8 mouse cellular contexts compared by ENCODE assay signal in the genomic region with DNA sequence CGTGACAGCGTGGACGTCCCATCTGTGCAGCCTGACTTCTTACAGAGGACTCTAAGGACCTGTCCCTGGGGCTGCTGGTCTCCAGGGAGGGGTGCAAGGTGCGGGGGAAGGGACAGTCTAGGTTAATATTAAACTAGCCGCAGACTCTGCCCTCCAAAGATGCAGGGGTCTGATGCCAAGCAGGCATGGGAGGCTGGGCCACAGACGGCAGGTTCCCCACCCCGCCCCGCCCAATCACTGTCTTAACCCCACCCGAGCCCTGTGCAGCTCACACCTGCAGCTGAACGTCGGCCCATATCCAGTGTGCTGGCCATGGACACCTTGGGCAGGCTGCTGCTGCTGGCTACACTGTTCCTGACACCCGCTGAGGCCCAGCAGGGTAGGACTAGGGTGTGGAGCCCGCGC. TPM values are rescaled to one million over a fixed set of nuclear protein-coding genes. Genes with fewer than 3 reads are reported as not detected.
DNase-seq lines count a peak whose midpoint lies in the region; ATAC-seq lines count a peak whose summit lies in the region.

A gene (plus strand): TSS at position 271 of the 405 bp plus-strand sequence.

- intact Hi-C loops in gastrocnemius, postnatal 36 days (cut with DNase I), result loop anchor here (2.0 kb wide), 1 partner anchor 44 kb away; no protein-coding TSS in a partner anchor

- no peaks in the 10 kb centered on the region for H3K27me3 ChIP-seq in heart, embryonic 13.5 days (replicated peaks)
- no peaks in the 10 kb centered on the region for H3K27me3 ChIP-seq in embryonic facial prominence, embryonic 12.5 days
- peaks cover 11% of the 10 kb centered on the region; the same call in 1 of the 2 replicates for H3K27me3 ChIP-seq in midbrain, embryonic 12.5 days

- peak within 1 kb of the TSS; percentile 71 for H3K4me2 ChIP-seq in heart, embryonic 13.5 days
- H3K4me2 ChIP-seq in embryonic facial prominence, embryonic 12.5 days (replicated peaks), result peak within 1 kb of the TSS; percentile 50
- peak within 1 kb of the TSS; percentile 38 for H3K4me2 ChIP-seq in midbrain, embryonic 12.5 days (replicated peaks)

- peak within 1 kb of the TSS; percentile 45 for H3K4me3 ChIP-seq in heart, embryonic 13.5 days
- H3K4me3 ChIP-seq in embryonic facial prominence, embryonic 12.5 days, result peak within 1 kb of the TSS; percentile 24
- H3K4me3 ChIP-seq in midbrain, embryonic 12.5 days, result peak within 1 kb of the TSS; percentile 19

- ATAC-seq in heart, embryonic 13.5 days (ENCODE audit: extremely low read depth, insufficient number of reproducible peaks, low FRiP score, low TSS enrichment), result no peak
- no peak for ATAC-seq in embryonic facial prominence, embryonic 12.5 days (ENCODE audit: insufficient number of reproducible peaks, insufficient read depth, low FRiP score, low TSS enrichment)
- no peak for ATAC-seq in midbrain, embryonic 12.5 days (ENCODE audit: low FRiP score, low read depth)

- peak within 1 kb of the TSS; percentile 69 for H3K27ac ChIP-seq in heart, embryonic 13.5 days (replicated peaks)
- H3K27ac ChIP-seq in embryonic facial prominence, embryonic 12.5 days, result peak within 1 kb of the TSS; percentile 66
- H3K27ac ChIP-seq in midbrain, embryonic 12.5 days (replicated peaks), result no peak within 1 kb of the TSS

- H3K9ac ChIP-seq in heart, embryonic 13.5 days, result peak within 1 kb of the TSS; percentile 81
- H3K9ac ChIP-seq in embryonic facial prominence, embryonic 12.5 days, result peak within 1 kb of the TSS; percentile 48
- H3K9ac ChIP-seq in midbrain, embryonic 12.5 days (replicated peaks), result peak within 1 kb of the TSS; percentile 46

- no peak for DNase-seq in heart, postnatal 4 days
- peak; percentile 75 for DNase-seq in kidney, adult 18-20 months
- DNase-seq in spleen, postnatal 36 days (ENCODE audit: low spot score in 2 of 2), result no peak
- DNase-seq in layer of hippocampus, postnatal 10 days (ENCODE audit: low spot score in 2 of 2), result no peak
- no peak for DNase-seq in gastrocnemius, postnatal 36 days

- H3K4me1 ChIP-seq in heart, embryonic 13.5 days, result peaks cover 34% of the 10 kb centered on the region
- H3K4me1 ChIP-seq in embryonic facial prominence, embryonic 12.5 days, result peaks cover 20% of the 10 kb centered on the region
- H3K4me1 ChIP-seq in midbrain, embryonic 12.5 days, result peaks cover 31% of the 10 kb centered on the region

- 59% methylated on average over 14 of the region's 14 CpGs for WGBS in heart, embryonic 13.5 days
- WGBS in embryonic facial prominence, embryonic 12.5 days, result 63% methylated on average over 14 of the region's 14 CpGs
- 69% methylated on average over 14 of the region's 14 CpGs for WGBS in midbrain, embryonic 12.5 days

- H3K9me3 ChIP-seq in heart, embryonic 13.5 days, result no peaks in the 10 kb centered on the region
- no peaks in the 10 kb centered on the region for H3K9me3 ChIP-seq in embryonic facial prominence, embryonic 12.5 days
- no peaks in the 10 kb centered on the region for H3K9me3 ChIP-seq in midbrain, embryonic 12.5 days

- peaks cover 37% of the 10 kb centered on the region for H3K36me3 ChIP-seq in heart, embryonic 13.5 days
- peaks cover 12% of the 10 kb centered on the region for H3K36me3 ChIP-seq in embryonic facial prominence, embryonic 12.5 days
- H3K36me3 ChIP-seq in midbrain, embryonic 12.5 days, result peaks cover 14% of the 10 kb centered on the region

RNA-seq across cellular contexts. Expression of the gene that starts here (rescaled TPM):
- 2.7 and 3.1 TPM in 2 replicates for polyA plus RNA-seq in heart, embryonic 13.5 days (2015; fragmentation: Nextera tagmentation; extraction: Ambion mirVana)
- 1 to 10 TPM; 1.9 to 2.4 TPM for total RNA-seq in heart, postnatal 4 days (2021)
- polyA plus RNA-seq in embryonic facial prominence, embryonic 12.5 days (2016; fragmentation: Nextera tagmentation; extraction: Ambion mirVana), result 3.1 and 3.4 TPM in 2 replicates
- 2.1 and 2.8 TPM in 2 replicates for polyA plus RNA-seq in midbrain, embryonic 12.5 days (2016; fragmentation: Nextera tagmentation; extraction: Ambion mirVana)
- total RNA-seq in layer of hippocampus, postnatal 10 days (2021), result 1 to 10 TPM; 2.6 to 3.0 TPM
- total RNA-seq in gastrocnemius, postnatal 36 days (2021), result under 1 TPM; 0.37 to 0.38 TPM
